Comparison of ENCODE assay signal across 16 mouse cellular contexts in genomic region chr16:84873805-84874204, GRCm38 (mm10).
"Had no signal": no experiment of that assay in that cellular context is flagged by ENCODE, and none has a peak within 500 bp of the region (broad histone marks: within the 10 kb centered on the region; RNA-seq: fewer than 3 reads in every experiment).

No protein-coding gene starts in this region.

- H3K36me3 ChIP-seq: neural tube, embryonic 13.5 days; neural tube, embryonic 15.5 days; stomach, embryonic 15.5 days had no signal

- H3K27ac ChIP-seq: neural tube, embryonic 13.5 days; neural tube, embryonic 15.5 days; stomach, embryonic 15.5 days; stomach, postnatal 0 days had no signal

- H3K27me3 ChIP-seq: neural tube, embryonic 13.5 days; neural tube, embryonic 15.5 days; stomach, embryonic 15.5 days had no signal

- H3K9me3 ChIP-seq: neural tube, embryonic 13.5 days; neural tube, embryonic 15.5 days; stomach, embryonic 15.5 days had no signal

- H3K4me3 ChIP-seq: neural tube, embryonic 13.5 days; neural tube, embryonic 15.5 days; stomach, embryonic 15.5 days had no signal

- H3K4me2 ChIP-seq: neural tube, embryonic 13.5 days; neural tube, embryonic 15.5 days; stomach, embryonic 15.5 days had no signal

- H3K9ac ChIP-seq: neural tube, embryonic 13.5 days; neural tube, embryonic 15.5 days; stomach, embryonic 15.5 days had no signal

- DNase-seq: retina, postnatal 1 day; right cerebral cortex, adult 18-20 months; right cerebral cortex, postnatal 14 days; right cerebral cortex, postnatal 25 days; right cerebral cortex, postnatal 4 days; spleen, adult 18-20 months; thymus, adult 18-20 months; thymus, adult 2 months; thymus, postnatal 14 days; thymus, postnatal 25 days; thymus, postnatal 36 days; thymus, postnatal 4 days had no signal
